Mouse (Mus musculus) thymus, postnatal 10 days (tissue): ENCODE measurements around the gene Zscan18.
A peak's percentile ranks its signal among the peaks of the same experiment; 100 is the strongest.
"Not testable (repeated sequence)": the region's sequence is repeated elsewhere in the genome, so short reads cannot be mapped to it uniquely, and the experiment has no call there.

Source experiments
- DNase-seq, 2 experiments: peaks; one replicate each; pipeline ENCODE4 v3.0.0; 2021; ENCODE audit warnings: low spot score in 2 of 2

Gene Zscan18

GRCm38 (mm10) chr7:12802866-12803726 lies at the start of gene Zscan18:
TSS of gene Zscan18 (minus strand) at chr7:12803635.
- peak; percentile 49 to 56 for DNase-seq

GRCm38 (mm10) chr7:12835779-12836178 lies 32.3 kb upstream of the Zscan18 start:
- no peak for DNase-seq

GRCm38 (mm10) chr7:12835193-12835671 lies 31.8 kb upstream of the Zscan18 start:
- DNase-seq = peak; percentile 8 to 18

- DNase-seq = peak; percentile 84 to 86
Measured at GRCm38 (mm10) chr7:12834162-12835120, 31.0 kb upstream of the Zscan18 start, which contains the start of gene Zfp110. TSS of gene Zfp110 (plus strand) at chr7:12834761.

- DNase-seq = peak; percentile 88 to 93
Measured at GRCm38 (mm10) chr7:12818521-12819295, 15.3 kb upstream of the Zscan18 start, which contains the start of gene Zfp329. TSS of gene Zfp329 (minus strand) at chr7:12818858.

- no peak for DNase-seq
Measured at GRCm38 (mm10) chr7:12815566-12815965, 12.1 kb upstream of the Zscan18 start.

- no peak for DNase-seq
Measured at GRCm38 (mm10) chr7:12803727-12804071, 264 bp upstream of the Zscan18 start.

GRCm38 (mm10) chr7:12799554-12799953 lies 3.9 kb downstream of the Zscan18 start:
- DNase-seq = no peak

- DNase-seq = no peak
Measured at GRCm38 (mm10) chr7:12797971-12798370, 5.5 kb downstream of the Zscan18 start.

- not testable (repeated sequence) for DNase-seq
Measured at GRCm38 (mm10) chr7:12792624-12793023, 10.8 kb downstream of the Zscan18 start.

- no peak for DNase-seq
Measured at GRCm38 (mm10) chr7:12788025-12788424, 15.4 kb downstream of the Zscan18 start.

- no peak for DNase-seq
Measured at GRCm38 (mm10) chr7:12787333-12787732, 16.1 kb downstream of the Zscan18 start.

GRCm38 (mm10) chr7:12780151-12780830 lies 23.1 kb downstream of the Zscan18 start:
- DNase-seq = peak; percentile 74 to 75

GRCm38 (mm10) chr7:12779782-12780150 lies 23.7 kb downstream of the Zscan18 start:
- peak in 1 of 2 experiments; percentile 5 for DNase-seq

GRCm38 (mm10) chr7:12779141-12779540 lies 24.3 kb downstream of the Zscan18 start:
- DNase-seq = no peak

GRCm38 (mm10) chr7:12774606-12775005 lies 28.8 kb downstream of the Zscan18 start:
- no peak for DNase-seq

GRCm38 (mm10) chr7:12774111-12774510 lies 29.3 kb downstream of the Zscan18 start:
- DNase-seq = no peak

- no peak for DNase-seq
Measured at GRCm38 (mm10) chr7:12749431-12750198, 53.8 kb downstream of the Zscan18 start.

GRCm38 (mm10) chr7:12734904-12735303 lies 68.5 kb downstream of the Zscan18 start, which contains the start of gene Vmn2r56:
TSS of gene Vmn2r56 (minus strand) at chr7:12735004.
- DNase-seq = no peak
